Mouse (Mus musculus): ENCODE results near the gene Serpina1e.

Serpina1e gene

DNA sequence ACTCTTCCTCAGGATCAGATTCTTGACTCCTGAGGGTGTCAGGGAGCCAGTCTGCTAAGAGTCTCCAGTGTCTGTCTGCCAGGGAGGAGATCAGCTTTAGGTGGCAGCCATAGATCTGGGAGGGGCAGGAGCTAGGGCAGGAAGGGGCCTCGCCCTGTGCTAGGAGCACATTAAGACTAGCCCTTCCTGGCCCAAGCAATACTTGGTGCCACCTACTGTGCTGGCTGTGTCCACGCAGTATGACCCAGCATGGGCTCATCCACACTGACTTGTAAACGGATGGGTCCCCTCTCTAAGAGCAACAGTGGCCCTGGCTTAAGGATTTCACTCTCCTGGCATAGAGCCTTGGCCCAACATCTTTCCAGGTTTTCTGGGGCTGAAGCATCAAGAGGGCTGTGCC, at the start of gene Serpina1e:
Serpina1e (minus strand) TSS at position 178 of the 400 bp plus-strand sequence.
- DNase-seq: no peak

- DNase-seq: no peak
Measured at GRCm38 (mm10) chr12:104004689-104005088, 45.9 kb upstream of the Serpina1e start.

DNA sequence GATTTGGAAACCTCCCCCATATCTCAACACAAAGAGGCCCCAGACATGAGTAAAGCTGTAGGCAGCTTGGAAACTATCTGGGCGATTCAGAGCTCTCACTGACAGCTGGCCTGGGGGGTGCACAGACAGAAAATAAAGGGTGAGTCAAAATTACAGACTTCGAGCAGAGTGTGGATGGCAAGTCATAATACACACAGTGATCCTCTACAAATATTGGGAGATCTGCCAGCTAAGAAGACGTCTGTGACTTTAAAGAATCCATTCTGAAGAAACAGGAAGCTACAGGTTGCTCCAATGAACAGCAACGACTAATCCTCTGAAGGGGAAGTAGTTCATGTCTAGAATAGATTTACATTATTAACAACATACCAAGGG, 44.5 kb upstream of the Serpina1e start:
- no peak for DNase-seq

DNA sequence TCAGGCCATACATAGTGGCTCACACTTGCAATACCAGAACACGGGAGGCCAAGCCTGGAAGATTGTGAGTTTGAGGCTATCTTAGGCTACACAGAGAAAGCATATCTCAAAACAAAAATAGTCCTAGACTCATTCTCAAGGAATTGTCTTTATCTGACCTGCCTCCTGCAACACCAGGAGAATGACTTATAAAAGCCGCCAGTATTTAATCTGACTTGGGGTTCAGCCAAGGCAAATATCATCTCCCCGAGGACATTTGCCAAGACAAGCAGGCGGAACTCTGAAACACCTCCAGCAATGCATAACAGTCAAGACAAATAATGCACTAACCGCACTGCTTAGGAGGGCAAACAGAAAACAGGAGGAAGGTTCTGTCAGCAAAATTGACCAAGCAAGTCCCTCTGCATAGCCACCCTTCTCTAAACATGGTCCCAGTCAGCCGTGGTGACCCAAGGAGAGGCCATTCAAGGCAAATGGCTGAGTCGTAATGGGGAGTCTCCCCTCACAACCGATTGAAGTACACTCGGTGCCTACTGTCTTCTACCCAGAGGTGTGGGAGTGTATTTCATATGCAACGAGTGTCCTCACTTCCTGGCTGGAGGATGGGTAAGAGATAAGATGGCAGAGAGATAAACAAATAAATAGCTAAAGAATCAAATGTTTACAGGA, 43.9 kb upstream of the Serpina1e start:
- DNase-seq: no peak

GRCm38 (mm10) chr12:104000594-104000993, 41.8 kb upstream of the Serpina1e start:
- DNase-seq: no peak

DNA sequence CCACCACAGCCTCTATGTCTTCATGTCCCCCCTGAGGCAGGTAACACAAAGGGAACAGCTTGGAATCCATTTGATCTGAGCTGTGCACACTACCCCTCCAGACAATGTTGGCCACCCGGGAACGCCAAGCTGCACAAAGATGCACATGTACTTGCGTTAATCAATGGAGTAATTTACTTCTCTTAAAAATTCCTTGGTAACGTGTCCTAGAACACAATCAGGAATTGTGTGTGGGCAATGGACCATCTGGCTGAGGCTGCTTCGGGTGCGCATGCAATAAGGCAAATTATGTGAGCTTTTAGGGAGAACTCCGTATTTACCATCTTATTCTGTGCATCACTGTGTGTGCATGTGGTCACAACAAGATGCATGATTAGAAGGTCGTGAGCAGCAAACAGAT, 40.8 kb upstream of the Serpina1e start:
- no peak for DNase-seq

- no peak for DNase-seq
Measured at GRCm38 (mm10) chr12:103996513-103996912, 37.7 kb upstream of the Serpina1e start.

DNA sequence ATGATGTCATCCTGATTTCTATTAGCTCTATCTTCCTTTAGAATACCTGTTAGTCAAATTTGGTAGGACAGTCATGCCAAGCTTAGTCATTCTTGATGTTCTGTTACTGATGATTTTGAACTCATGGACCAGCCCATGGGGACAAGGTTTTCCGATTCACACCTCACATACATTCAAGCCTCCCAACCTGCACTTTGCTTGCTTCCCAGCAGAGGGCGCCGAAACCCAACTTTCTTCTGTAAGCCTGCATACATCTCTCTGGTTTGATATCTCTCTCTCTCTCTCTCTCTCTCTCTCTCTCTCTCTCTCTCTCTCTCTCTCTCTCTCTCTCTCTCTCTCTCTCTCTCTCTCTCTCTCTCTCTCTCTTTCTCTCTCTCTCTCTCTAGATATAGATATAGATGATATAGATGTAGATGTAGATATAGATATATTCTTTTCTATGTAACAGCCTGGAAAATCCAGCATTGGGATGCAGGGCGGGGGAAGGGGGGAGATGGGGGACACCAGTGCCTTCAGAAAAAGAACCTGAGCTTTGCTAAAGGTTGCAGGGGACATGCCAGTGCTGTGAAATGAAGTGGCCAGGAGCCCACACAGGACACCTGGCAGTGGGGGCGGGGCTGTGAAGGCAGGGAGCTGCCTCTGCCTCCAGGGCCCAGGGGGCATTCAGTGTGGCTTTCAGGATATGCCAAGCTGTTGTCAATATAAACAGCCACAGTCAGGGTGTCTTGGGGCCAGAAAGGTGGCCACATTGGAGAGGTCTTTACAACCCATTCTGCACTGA, 36.7 kb upstream of the Serpina1e start:
- peak; percentile 41 for DNase-seq

- no peak for DNase-seq
Measured at GRCm38 (mm10) chr12:103992945-103993344, 34.2 kb upstream of the Serpina1e start.

- no peak for DNase-seq
Measured at GRCm38 (mm10) chr12:103989857-103990256, 31.1 kb upstream of the Serpina1e start, which contains the start of gene Serpina11. Serpina11 (minus strand) TSS chr12:103989957.

GRCm38 (mm10) chr12:103989514-103989767, 30.7 kb upstream of the Serpina1e start:
- no peak for DNase-seq

DNA sequence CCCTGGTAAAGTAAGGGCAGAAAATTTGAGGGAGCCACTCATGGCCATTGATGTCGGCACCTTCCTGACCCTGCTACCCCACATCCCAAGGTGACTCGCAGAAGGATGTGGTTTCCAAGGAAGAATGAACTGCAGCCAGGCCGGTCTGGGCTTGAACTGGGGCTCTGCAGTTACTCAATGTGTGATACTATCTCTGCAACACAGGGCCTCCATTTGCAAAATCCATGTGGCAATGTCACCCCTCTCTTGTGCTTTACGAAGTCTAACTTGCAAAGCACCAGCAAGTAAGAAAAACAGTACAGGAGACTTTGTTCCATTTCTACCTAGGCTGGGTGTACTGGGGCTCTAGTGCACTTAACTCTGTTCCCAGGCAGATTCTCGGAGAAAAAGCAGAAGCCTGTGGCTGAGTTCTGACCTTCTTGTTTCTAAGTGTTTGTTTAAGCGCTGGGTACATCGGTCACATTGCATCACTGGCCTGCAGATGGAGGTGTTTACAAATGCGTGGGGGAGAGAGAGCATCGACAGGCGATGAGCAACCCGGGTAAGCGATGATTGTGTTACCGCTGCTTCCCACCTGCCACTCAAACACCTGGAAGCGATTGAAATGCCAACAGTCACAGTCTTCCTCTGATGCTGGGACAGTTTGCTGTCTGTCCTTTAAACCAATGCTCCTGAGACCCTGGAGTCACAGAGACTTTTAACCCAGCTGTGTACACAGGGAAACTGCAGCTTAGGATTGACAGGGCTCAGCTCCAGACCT, 30.2 kb upstream of the Serpina1e start:
- DNase-seq: no peak

DNA sequence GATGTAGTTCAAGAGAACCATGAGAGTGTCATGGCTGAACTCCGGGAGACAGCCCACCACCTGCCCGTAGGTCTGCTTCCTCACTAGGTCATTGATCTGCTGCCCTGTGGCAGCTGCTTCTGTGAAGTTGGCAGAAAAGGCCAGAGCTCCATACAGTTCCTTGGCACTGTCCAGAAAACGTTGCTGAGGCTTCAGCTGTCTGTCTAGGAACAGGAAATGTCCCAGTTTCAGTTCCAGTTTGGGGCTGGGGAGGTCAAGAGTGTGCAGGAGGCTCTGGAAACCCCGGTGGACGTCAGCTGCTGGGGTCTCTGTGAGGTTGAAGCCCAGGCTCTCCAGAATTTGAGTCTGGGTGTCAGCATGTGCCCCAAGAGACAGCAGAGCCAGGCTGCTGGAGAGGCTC, 27.1 kb upstream of the Serpina1e start:
- no peak for DNase-seq

DNA sequence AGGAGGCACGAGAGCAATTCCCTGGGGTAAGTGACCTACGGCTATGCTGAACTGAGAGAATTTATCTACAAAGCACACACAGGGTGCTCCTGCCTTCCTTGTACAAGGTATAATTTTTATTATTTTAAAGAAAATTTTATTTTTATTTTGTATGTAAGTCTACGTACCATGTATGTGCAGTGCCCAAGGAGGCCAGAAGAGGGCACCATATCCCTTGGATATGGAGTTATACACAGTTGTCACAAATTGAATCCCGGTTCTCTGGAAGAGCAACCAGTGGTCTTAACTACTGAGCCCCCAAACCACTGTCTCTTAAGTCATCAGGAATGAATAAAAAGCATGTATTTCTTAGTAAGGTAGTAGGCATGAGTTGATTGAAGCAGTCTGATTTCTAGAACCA, 26.2 kb upstream of the Serpina1e start:
- DNase-seq: no peak

- DNase-seq: no peak
Measured at GRCm38 (mm10) chr12:103981646-103982360, 23.0 kb upstream of the Serpina1e start.

DNA sequence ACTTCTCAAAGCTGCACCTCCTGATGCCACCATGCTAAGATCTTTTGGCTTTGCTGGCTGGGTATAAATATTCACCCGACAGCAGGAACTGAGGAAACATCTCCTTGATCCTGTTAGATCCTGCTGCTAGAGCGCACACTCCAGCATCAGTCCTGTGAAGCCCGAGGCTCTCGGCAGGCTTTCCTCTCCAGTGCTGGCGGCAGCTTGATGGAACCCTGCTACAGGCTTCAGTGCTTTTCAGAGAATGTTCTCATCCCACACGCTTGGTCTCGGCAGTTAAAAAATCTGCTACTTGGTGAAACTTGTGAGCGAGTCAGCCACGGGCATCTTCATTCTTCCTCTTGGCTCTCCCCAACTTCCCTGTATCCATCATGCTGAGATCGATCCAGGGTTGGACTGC, 19.5 kb upstream of the Serpina1e start:
- DNase-seq: no peak

GRCm38 (mm10) chr12:103977846-103978245, 19.1 kb upstream of the Serpina1e start:
- DNase-seq: no peak

DNA sequence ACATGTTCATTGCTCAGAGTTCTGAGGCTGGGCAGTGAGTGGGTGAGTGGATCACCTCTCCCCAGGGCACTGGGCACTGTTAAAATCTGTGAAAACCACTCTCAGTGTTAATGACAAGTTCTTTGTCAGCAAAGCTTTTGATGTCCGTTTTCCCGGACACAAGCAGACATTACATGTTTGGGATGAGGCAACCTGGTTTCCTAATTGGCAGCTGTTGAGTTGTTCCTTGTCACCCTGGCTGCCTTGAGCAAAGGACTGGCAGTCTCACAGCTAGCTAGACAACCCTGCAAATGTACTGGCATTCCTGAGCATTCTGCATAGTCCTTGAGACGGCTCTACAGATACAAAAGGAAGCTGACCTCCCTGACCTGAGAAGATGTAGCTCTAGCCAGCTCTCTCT, 18.3 kb upstream of the Serpina1e start:
- DNase-seq: no peak

GRCm38 (mm10) chr12:103971080-103971479, 12.3 kb upstream of the Serpina1e start:
- DNase-seq: no peak

- DNase-seq: no peak
Measured at GRCm38 (mm10) chr12:103969577-103970116, 10.9 kb upstream of the Serpina1e start.

DNA sequence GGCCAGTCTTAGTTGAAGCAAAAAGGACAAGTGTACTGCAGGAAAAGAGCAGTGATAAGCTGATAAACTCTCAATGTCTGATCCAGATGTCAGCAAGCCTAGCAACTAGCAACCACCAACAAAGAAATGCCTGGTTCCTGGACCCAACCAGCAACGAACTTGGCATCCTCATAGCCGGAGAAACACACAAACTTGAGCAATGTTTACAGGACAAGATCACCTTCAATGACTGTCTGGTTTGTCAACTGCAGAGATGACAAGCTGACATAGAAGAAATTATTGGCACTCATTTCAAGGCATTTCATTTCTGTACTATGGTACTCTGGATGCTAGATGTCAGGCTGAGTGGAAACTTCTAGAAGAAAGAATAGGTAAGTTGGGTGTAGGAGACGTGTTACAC, 8.0 kb upstream of the Serpina1e start:
- no peak for DNase-seq

- DNase-seq: no peak
Measured at GRCm38 (mm10) chr12:103963288-103963687, 4.5 kb upstream of the Serpina1e start.

- no peak for DNase-seq
Measured at GRCm38 (mm10) chr12:103962860-103963259, 4.1 kb upstream of the Serpina1e start.
